Mouse (Mus musculus): Measurements from ENCODE around the gene Hcst. TPM values are rescaled to one million over a fixed set of nuclear protein-coding genes. Genes with fewer than 3 reads are reported as not detected.

Hcst gene
- polyA plus RNA-seq, 1 experiment from 2014 or later: 4.0 TPM

DNA sequence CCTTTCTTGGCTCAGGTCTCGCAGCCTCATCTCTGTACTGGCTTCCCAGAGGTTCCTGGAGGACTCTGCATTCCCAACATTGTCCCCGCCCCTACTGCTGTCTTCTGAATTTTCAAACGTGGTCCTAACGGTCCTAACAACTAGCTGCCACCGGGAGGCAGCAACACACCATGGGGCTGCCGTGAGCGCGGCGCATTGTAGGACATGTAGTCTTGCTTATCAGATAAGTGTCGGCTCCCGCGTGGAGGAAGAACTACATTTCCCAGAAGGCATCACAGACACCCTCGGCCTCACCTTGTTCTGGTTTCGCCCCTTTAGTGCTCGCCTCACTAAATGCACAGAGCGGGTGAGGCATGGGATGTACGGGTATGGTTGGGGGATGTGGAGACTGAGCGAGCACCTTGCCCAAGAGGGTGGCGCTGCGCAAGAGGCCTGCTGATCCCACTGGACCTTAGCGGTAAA lies 46.1 kb downstream of the Hcst start:
- Histone ChIP-seq H3K4me1 (replicated peaks; ENCODE audit: control insufficient read depth, insufficient read depth, low read length) (no peaks in the 10 kb centered on the region), H3K36me3 (ENCODE audit: control insufficient read depth, insufficient read depth) (no peaks in the 10 kb centered on the region), H3K4me3 (ENCODE audit: low read depth, low read length) (peak overlapping the region; percentile 34), H3K27ac (ENCODE audit: low read depth, low read length) (no peak overlapping the region), H3K27me3 (replicated peaks; ENCODE audit: control insufficient read depth, insufficient read depth, low read length) (no peaks in the 10 kb centered on the region), H3K4me2 (replicated peaks; ENCODE audit: low read depth) (peak overlapping the region; percentile 61), H3K9ac (ENCODE audit: low read depth, low read length) (no peak overlapping the region), H3K9me3 (ENCODE audit: control insufficient read depth) (no peaks in the 10 kb centered on the region)
- peak; percentile 100 for TF ChIP-seq CTCF (IDR thresholded peaks at IDR 0.05; ENCODE audit: low read depth)
- peak; percentile 95 for ATAC-seq
- under 1% methylated on average over 21 of the region's 21 CpGs for WGBS

Other genes with a start within 250 kb of the Hcst start
- gene Cox7a1, start 235.7 kb downstream of the Hcst start, polyA plus RNA-seq (2015; fragmentation: Nextera tagmentation; extraction: Ambion mirVana): 54.1 and 60.2 TPM in 2 replicates
- gene Capns1, start 221.0 kb downstream of the Hcst start, polyA plus RNA-seq (2015; fragmentation: Nextera tagmentation; extraction: Ambion mirVana): 85.5 and 87.1 TPM in 2 replicates
- 84.6 and 91.2 TPM in 2 replicates for gene Polr2i, start 187.9 kb downstream of the Hcst start, polyA plus RNA-seq (2015; fragmentation: Nextera tagmentation; extraction: Ambion mirVana)
- 159 and 160 TPM in 2 replicates for gene Tbcb, start 187.6 kb downstream of the Hcst start, polyA plus RNA-seq (2015; fragmentation: Nextera tagmentation; extraction: Ambion mirVana)
- not detected in 2 replicates for gene Ovol3, start 184.1 kb downstream of the Hcst start, polyA plus RNA-seq (2015; fragmentation: Nextera tagmentation; extraction: Ambion mirVana)
- 0.14 and 0.22 TPM in 2 replicates for gene Thap8, start 139.8 kb downstream of the Hcst start, polyA plus RNA-seq (2015; fragmentation: Nextera tagmentation; extraction: Ambion mirVana)
- gene Wdr62, start 139.4 kb downstream of the Hcst start, polyA plus RNA-seq (2015; fragmentation: Nextera tagmentation; extraction: Ambion mirVana): 3.5 TPM in 2 replicates
- 8.6 and 9.7 TPM in 2 replicates for gene Clip3, start 128.1 kb downstream of the Hcst start, polyA plus RNA-seq (2015; fragmentation: Nextera tagmentation; extraction: Ambion mirVana)
- gene Alkbh6, start 111.1 kb downstream of the Hcst start, polyA plus RNA-seq (2015; fragmentation: Nextera tagmentation; extraction: Ambion mirVana): 58.2 and 63.5 TPM in 2 replicates
- gene Syne4, start 105.0 kb downstream of the Hcst start, polyA plus RNA-seq (2015; fragmentation: Nextera tagmentation; extraction: Ambion mirVana): 12.5 and 16.3 TPM in 2 replicates
- gene E130208F15Rik, start 98.1 kb downstream of the Hcst start, polyA plus RNA-seq (2015; fragmentation: Nextera tagmentation; extraction: Ambion mirVana): not detected in 2 replicates
- gene Sdhaf1, start 96.0 kb downstream of the Hcst start, polyA plus RNA-seq (2015; fragmentation: Nextera tagmentation; extraction: Ambion mirVana): 18.3 and 18.8 TPM in 2 replicates
- 1.1 and 1.8 TPM in 2 replicates for gene Lrfn3, start 57.1 kb downstream of the Hcst start, polyA plus RNA-seq (2015; fragmentation: Nextera tagmentation; extraction: Ambion mirVana)
- gene Tyrobp, start 6.1 kb downstream of the Hcst start, polyA plus RNA-seq (2015; fragmentation: Nextera tagmentation; extraction: Ambion mirVana): 60.0 and 63.6 TPM in 2 replicates
- 1.2 and 1.3 TPM in 2 replicates for gene Nfkbid, start 1.9 kb upstream of the Hcst start, polyA plus RNA-seq (2015; fragmentation: Nextera tagmentation; extraction: Ambion mirVana)
- gene Aplp1, start 25.7 kb upstream of the Hcst start, polyA plus RNA-seq (2015; fragmentation: Nextera tagmentation; extraction: Ambion mirVana): 28.2 and 30.1 TPM in 2 replicates
- 0.08 and 0.09 TPM in 2 replicates for gene Kirrel2, start 37.8 kb upstream of the Hcst start, polyA plus RNA-seq (2015; fragmentation: Nextera tagmentation; extraction: Ambion mirVana)
- gene Nphs1, start 38.5 kb upstream of the Hcst start, polyA plus RNA-seq (2015; fragmentation: Nextera tagmentation; extraction: Ambion mirVana): 0.10 TPM in 1 of 2 replicates, not detected in the other
- gene Prodh2, start 73.8 kb upstream of the Hcst start, polyA plus RNA-seq (2015; fragmentation: Nextera tagmentation; extraction: Ambion mirVana): 3.9 and 5.4 TPM in 2 replicates
- 2.6 and 2.8 TPM in 2 replicates for gene Arhgap33, start 115.2 kb upstream of the Hcst start, polyA plus RNA-seq (2015; fragmentation: Nextera tagmentation; extraction: Ambion mirVana)
- gene Hspb6, start 132.3 kb upstream of the Hcst start, polyA plus RNA-seq (2015; fragmentation: Nextera tagmentation; extraction: Ambion mirVana): 50.6 and 55.7 TPM in 2 replicates
- gene Proser3, start 132.4 kb upstream of the Hcst start, polyA plus RNA-seq (2015; fragmentation: Nextera tagmentation; extraction: Ambion mirVana): 1.9 and 2.0 TPM in 2 replicates
- gene Lin37, start 140.0 kb upstream of the Hcst start, polyA plus RNA-seq (2015; fragmentation: Nextera tagmentation; extraction: Ambion mirVana): 31.4 and 33.9 TPM in 2 replicates
- gene U2af1l4, start 143.4 kb upstream of the Hcst start, polyA plus RNA-seq (2015; fragmentation: Nextera tagmentation; extraction: Ambion mirVana): 65.9 and 68.6 TPM in 2 replicates
- gene Gm49396, start 143.5 kb upstream of the Hcst start, polyA plus RNA-seq (2015; fragmentation: Nextera tagmentation; extraction: Ambion mirVana): 0.83 and 1.2 TPM in 2 replicates
- gene Psenen, start 143.8 kb upstream of the Hcst start, polyA plus RNA-seq (2015; fragmentation: Nextera tagmentation; extraction: Ambion mirVana): 247 and 259 TPM in 2 replicates
- 0.73 and 1.2 TPM in 2 replicates for gene Igflr1, start 145.6 kb upstream of the Hcst start, polyA plus RNA-seq (2015; fragmentation: Nextera tagmentation; extraction: Ambion mirVana)
- 5.6 and 5.8 TPM in 2 replicates for gene Kmt2b, start 168.9 kb upstream of the Hcst start, polyA plus RNA-seq (2015; fragmentation: Nextera tagmentation; extraction: Ambion mirVana)
- gene Zbtb32, start 179.1 kb upstream of the Hcst start, polyA plus RNA-seq (2015; fragmentation: Nextera tagmentation; extraction: Ambion mirVana): 1.2 TPM in 2 replicates
- gene Upk1a, start 193.0 kb upstream of the Hcst start, polyA plus RNA-seq (2015; fragmentation: Nextera tagmentation; extraction: Ambion mirVana): 1.0 and 1.6 TPM in 2 replicates
- 1,664 and 1,738 TPM in 2 replicates for gene Cox6b1, start 206.3 kb upstream of the Hcst start, polyA plus RNA-seq (2015; fragmentation: Nextera tagmentation; extraction: Ambion mirVana)
- not detected in 2 replicates for gene Etv2, start 216.0 kb upstream of the Hcst start, polyA plus RNA-seq (2015; fragmentation: Nextera tagmentation; extraction: Ambion mirVana)
- 87.8 and 88.9 TPM in 2 replicates for gene Rbm42, start 230.5 kb upstream of the Hcst start, polyA plus RNA-seq (2015; fragmentation: Nextera tagmentation; extraction: Ambion mirVana)
- 38.3 and 38.7 TPM in 2 replicates for gene Haus5, start 245.1 kb upstream of the Hcst start, polyA plus RNA-seq (2015; fragmentation: Nextera tagmentation; extraction: Ambion mirVana)